Mouse (Mus musculus): ENCODE measurements around the gene Mdm1. TPM values are rescaled to one million over a fixed set of nuclear protein-coding genes. Genes with fewer than 3 reads are reported as not detected.
"Not testable (repeated sequence)": the region's sequence is repeated elsewhere in the genome, so short reads cannot be mapped to it uniquely, and the experiment has no call there.

Gene Mdm1
- polyA plus RNA-seq, 1 experiment from 2014 or later, result 17.9 TPM

DNA sequence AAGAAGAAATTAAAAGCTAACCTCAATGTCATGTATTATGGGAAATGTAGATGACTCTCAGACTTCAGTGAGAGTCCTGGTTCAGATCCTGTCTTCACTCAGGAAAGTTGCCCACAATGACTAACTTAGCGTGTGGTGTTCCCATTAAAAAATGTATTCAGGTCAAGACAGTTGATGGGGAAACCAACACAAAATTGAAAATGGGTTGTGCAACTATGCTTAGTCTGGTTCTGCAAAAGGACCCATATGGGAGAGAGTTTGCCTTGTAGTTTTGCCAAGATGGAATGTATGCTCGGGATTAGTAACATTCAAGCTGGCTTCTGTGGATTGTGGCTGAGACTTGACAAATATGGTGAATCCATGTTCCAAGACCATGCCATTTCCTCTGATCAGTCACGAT, 31.3 kb downstream of the Mdm1 start:
- no peak for ATAC-seq (ENCODE audit: insufficient read depth, low FRiP score)
- H3K4me1 ChIP-seq (ENCODE audit: control insufficient read depth, insufficient read depth, low read length), result no peaks in the 10 kb centered on the region
- H3K27me3 ChIP-seq (ENCODE audit: control insufficient read depth, insufficient read depth, low read length), result no peaks in the 10 kb centered on the region
- no peak overlapping the region for H3K27ac ChIP-seq (ENCODE audit: low read length)
- H3K9ac ChIP-seq (ENCODE audit: low read length), result no peak overlapping the region
- no peaks in the 10 kb centered on the region for H3K9me3 ChIP-seq (replicated peaks; ENCODE audit: control insufficient read depth, low read length)
- no peak overlapping the region for H3K4me2 ChIP-seq (ENCODE audit: low read depth, low read length)
- H3K36me3 ChIP-seq (ENCODE audit: control insufficient read depth, insufficient read depth, low read length), result no peaks in the 10 kb centered on the region
- H3K4me3 ChIP-seq (replicated peaks; ENCODE audit: low read length), result no peak overlapping the region
- WGBS, result 86% methylated on average over 3 of the region's 3 CpGs

DNA sequence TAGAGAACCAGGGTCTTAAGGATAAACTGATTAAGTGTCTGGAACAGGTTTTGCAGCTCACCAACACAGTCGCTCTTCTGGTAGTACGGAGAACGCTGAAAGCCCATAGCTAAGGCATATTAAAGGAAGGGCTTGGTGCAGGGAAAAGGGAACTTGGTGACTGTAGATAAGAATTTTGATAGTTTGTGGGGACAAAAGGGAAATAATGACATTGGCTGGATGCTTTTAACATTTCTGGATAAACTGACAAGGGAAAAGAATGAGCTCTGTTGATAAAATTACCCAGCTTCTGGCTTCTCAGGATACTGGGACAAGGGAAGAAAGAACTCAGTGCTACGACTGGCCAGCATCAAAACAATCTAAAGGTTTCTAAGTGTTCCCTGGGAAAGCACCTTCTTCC, 33.9 kb downstream of the Mdm1 start:
- H3K27me3 ChIP-seq (ENCODE audit: control insufficient read depth, insufficient read depth, low read length); H3K4me1 ChIP-seq (ENCODE audit: control insufficient read depth, insufficient read depth, low read length); H3K27ac ChIP-seq (ENCODE audit: low read length); H3K4me2 ChIP-seq (ENCODE audit: low read depth, low read length); H3K4me3 ChIP-seq (replicated peaks; ENCODE audit: low read length); ATAC-seq (ENCODE audit: insufficient read depth, low FRiP score); H3K9ac ChIP-seq (ENCODE audit: low read length); H3K36me3 ChIP-seq (ENCODE audit: control insufficient read depth, insufficient read depth, low read length); H3K9me3 ChIP-seq (replicated peaks; ENCODE audit: control insufficient read depth, low read length): not testable (repeated sequence)
- WGBS, result 71% methylated on average over 4 of the region's 4 CpGs

DNA sequence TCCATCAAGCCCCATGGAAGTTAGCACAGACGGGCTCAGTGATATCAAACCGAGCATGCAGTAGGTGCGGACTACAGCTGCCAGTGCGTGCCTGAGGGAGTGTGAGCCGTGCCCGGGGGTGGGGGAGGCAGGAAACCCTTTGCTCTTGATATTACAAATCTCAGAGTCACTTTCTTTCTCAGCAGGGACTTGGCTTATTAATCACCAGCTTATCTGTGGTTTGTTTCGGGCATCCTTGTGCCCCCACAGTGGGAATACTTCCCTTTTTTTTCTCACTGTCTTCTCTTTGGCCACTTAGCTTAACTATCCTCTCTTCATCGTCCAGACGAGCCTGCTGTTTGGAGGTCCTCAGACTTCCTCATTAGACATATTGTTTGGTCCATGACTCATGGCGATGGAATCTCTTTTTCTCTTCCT, 37.1 kb downstream of the Mdm1 start:
- no peak for ATAC-seq (ENCODE audit: insufficient read depth, low FRiP score)
- no peak overlapping the region for H3K9ac ChIP-seq (ENCODE audit: low read length)

DNA sequence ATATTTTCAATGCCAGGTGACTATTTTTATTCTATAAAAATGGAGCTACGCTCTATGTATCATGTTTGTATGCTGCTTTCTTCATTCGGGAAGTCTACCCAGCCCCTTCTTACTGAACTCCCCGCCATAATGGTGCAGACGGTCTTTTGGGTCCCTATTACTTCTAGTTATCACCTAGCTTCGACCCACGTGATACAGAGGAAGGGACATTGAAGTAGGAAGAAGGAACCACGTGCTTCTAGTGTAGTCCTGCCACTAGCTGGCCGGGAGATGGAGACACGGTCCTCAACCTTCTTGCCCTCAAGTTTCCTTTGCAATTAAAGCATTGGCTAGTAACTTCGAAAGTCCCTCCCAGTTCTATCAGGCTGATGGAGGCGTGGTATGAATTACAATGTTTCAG, 37.7 kb downstream of the Mdm1 start:
- H3K4me1 ChIP-seq (ENCODE audit: control insufficient read depth, insufficient read depth, low read length), result no peaks in the 10 kb centered on the region
- no peaks in the 10 kb centered on the region for H3K27me3 ChIP-seq (ENCODE audit: control insufficient read depth, insufficient read depth, low read length)
- H3K4me2 ChIP-seq (ENCODE audit: low read depth, low read length), result no peak overlapping the region
- WGBS, result 90% methylated on average over 11 of the region's 11 CpGs
- H3K27ac ChIP-seq (ENCODE audit: low read length), result no peak overlapping the region
- H3K9ac ChIP-seq (ENCODE audit: low read length), result no peak overlapping the region
- H3K36me3 ChIP-seq (ENCODE audit: control insufficient read depth, insufficient read depth, low read length), result no peaks in the 10 kb centered on the region
- H3K9me3 ChIP-seq (replicated peaks; ENCODE audit: control insufficient read depth, low read length), result no peaks in the 10 kb centered on the region
- no peak for ATAC-seq (ENCODE audit: insufficient read depth, low FRiP score)
- no peak overlapping the region for H3K4me3 ChIP-seq (replicated peaks; ENCODE audit: low read length)

More for the DNA sequence above, 37.1 kb downstream of the Mdm1 start:
- Histone ChIP-seq H3K27me3 (ENCODE audit: control insufficient read depth, insufficient read depth, low read length) (no peaks in the 10 kb centered on the region), H3K4me3 (replicated peaks; ENCODE audit: low read length) (no peak overlapping the region), H3K27ac (ENCODE audit: low read length) (no peak overlapping the region), H3K4me2 (ENCODE audit: low read depth, low read length) (no peak overlapping the region), H3K9me3 (replicated peaks; ENCODE audit: control insufficient read depth, low read length) (no peaks in the 10 kb centered on the region), H3K36me3 (ENCODE audit: control insufficient read depth, insufficient read depth, low read length) (no peaks in the 10 kb centered on the region), H3K4me1 (ENCODE audit: control insufficient read depth, insufficient read depth, low read length) (no peaks in the 10 kb centered on the region)
- WGBS, result 74% methylated on average over 10 of the region's 10 CpGs

DNA sequence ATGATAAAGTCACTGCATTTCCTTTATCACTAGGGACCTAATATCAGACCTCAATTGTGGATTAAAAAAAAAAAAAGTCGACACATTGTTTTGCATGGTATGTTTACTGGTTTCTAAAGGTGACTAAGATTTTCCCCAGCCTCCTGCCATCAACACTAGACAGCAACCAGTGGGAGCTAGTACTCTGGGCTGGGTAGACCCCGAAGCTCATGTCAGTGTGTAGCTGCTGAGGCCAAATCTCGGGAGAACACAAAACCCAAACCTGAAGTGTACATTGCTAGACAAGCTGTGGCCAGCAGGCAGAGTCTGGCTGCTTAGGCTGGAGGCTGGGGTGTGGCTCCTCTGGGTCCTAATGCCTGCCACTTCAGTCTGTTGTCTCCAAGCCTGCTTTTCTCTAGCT, 53.5 kb downstream of the Mdm1 start:
- ATAC-seq (ENCODE audit: insufficient read depth, low FRiP score); H3K27ac ChIP-seq (ENCODE audit: low read length); H3K4me2 ChIP-seq (ENCODE audit: low read depth, low read length); H3K36me3 ChIP-seq (ENCODE audit: control insufficient read depth, insufficient read depth, low read length); H3K4me3 ChIP-seq (replicated peaks; ENCODE audit: low read length); H3K9ac ChIP-seq (ENCODE audit: low read length); H3K9me3 ChIP-seq (replicated peaks; ENCODE audit: control insufficient read depth, low read length); H3K27me3 ChIP-seq (ENCODE audit: control insufficient read depth, insufficient read depth, low read length); H3K4me1 ChIP-seq (ENCODE audit: control insufficient read depth, insufficient read depth, low read length): not testable (repeated sequence)
- WGBS, result 35% methylated on average over 3 of the region's 3 CpGs

DNA sequence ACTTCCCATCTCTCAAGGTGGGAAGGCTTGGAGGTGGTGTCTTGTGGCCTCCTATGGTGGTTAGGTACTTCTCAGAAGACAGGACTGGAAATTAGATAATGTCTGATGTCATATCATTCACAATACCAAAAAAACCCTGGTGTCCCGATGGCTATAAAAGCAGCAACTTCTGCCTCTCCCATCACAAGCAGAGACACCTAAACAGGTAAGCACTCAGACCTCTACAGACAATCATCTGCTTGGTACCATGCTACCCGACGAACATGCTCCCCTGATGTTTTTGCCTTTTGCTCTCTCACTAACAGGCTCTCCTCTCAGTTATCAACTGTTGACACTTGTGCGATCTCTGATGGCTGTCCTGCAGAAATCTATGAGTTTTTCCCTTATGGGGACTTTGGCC, 63.0 kb downstream of the Mdm1 start, which contains the start of gene Il22:
Il22 (plus strand) TSS at position 301 of the 400 bp plus-strand sequence.
- H3K27me3 ChIP-seq (ENCODE audit: control insufficient read depth, insufficient read depth, low read length), result no peaks in the 10 kb centered on the region
- 88% methylated on average over 4 of the region's 4 CpGs for WGBS
- no peak within 1 kb of the TSS for H3K9ac ChIP-seq (ENCODE audit: low read length)
- no peaks in the 10 kb centered on the region for H3K36me3 ChIP-seq (ENCODE audit: control insufficient read depth, insufficient read depth, low read length)
- no peak within 1 kb of the TSS for H3K4me3 ChIP-seq (replicated peaks; ENCODE audit: low read length)
- no peaks in the 10 kb centered on the region for H3K9me3 ChIP-seq (replicated peaks; ENCODE audit: control insufficient read depth, low read length)
- no peak within 1 kb of the TSS for H3K4me2 ChIP-seq (ENCODE audit: low read depth, low read length)
- H3K4me1 ChIP-seq (ENCODE audit: control insufficient read depth, insufficient read depth, low read length), result no peaks in the 10 kb centered on the region
- no peak within 1 kb of the TSS for H3K27ac ChIP-seq (ENCODE audit: low read length)
- ATAC-seq (ENCODE audit: insufficient read depth, low FRiP score), result no peak

DNA sequence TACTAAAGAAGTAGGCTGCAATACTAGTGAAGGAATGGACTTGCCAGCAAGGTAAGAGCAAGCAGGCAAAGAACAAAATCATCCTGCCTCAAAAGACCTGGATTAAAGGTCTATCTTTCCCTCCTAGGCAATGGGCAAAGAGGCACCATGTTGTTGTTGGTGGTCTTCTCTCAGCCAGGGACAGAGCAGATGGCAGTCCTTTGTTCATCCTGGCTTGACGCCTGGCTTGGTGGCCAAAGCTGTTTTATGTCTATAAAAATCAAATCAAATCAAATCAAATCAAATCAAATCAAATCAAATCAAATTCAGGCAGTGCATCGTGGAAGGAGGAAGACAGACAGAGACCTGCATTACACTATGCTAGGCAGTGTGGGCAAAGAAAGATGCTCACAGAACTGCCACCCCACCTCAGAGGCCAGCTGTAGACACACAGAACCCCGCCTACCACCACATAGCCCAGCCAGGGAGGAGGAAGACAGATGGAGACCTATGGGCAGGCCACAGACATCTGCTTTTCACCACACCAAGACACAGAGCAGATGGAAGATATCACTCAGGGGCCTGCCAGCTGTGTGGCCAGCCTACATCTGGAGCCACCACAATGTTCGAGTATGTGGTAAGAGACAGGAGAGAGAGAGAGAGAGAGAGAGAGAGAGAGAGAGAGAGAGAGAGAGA, 74.2 kb downstream of the Mdm1 start:
- 81% methylated on average over 2 of the region's 4 CpGs for WGBS
- not testable (repeated sequence) for H3K36me3 ChIP-seq (ENCODE audit: control insufficient read depth, insufficient read depth, low read length)

More for the DNA sequence above, 74.2 kb downstream of the Mdm1 start:
- not testable (repeated sequence) for H3K4me3 ChIP-seq (replicated peaks; ENCODE audit: low read length); H3K27me3 ChIP-seq (ENCODE audit: control insufficient read depth, insufficient read depth, low read length); H3K9me3 ChIP-seq (replicated peaks; ENCODE audit: control insufficient read depth, low read length); H3K4me2 ChIP-seq (ENCODE audit: low read depth, low read length); H3K27ac ChIP-seq (ENCODE audit: low read length); H3K9ac ChIP-seq (ENCODE audit: low read length); ATAC-seq (ENCODE audit: insufficient read depth, low FRiP score); H3K4me1 ChIP-seq (ENCODE audit: control insufficient read depth, insufficient read depth, low read length)

Other genes starting within 250 kb of the Mdm1 start
- not detected in 2 replicates for gene Il22, start 63.1 kb downstream of the Mdm1 start, polyA plus RNA-seq (2015; fragmentation: Nextera tagmentation; extraction: Ambion mirVana)
- not detected in 2 replicates for gene Gm32717, start 99.0 kb downstream of the Mdm1 start, polyA plus RNA-seq (2015; fragmentation: Nextera tagmentation; extraction: Ambion mirVana)
- not detected in 2 replicates for gene Gm32802, start 116.9 kb downstream of the Mdm1 start, polyA plus RNA-seq (2015; fragmentation: Nextera tagmentation; extraction: Ambion mirVana)
- not detected in 2 replicates for gene Iltifb, start 153.2 kb downstream of the Mdm1 start, polyA plus RNA-seq (2015; fragmentation: Nextera tagmentation; extraction: Ambion mirVana)
- not detected in 2 replicates for gene Gm9040, start 185.2 kb downstream of the Mdm1 start, polyA plus RNA-seq (2015; fragmentation: Nextera tagmentation; extraction: Ambion mirVana)
- not detected in 2 replicates for gene Gm9044, start 190.6 kb downstream of the Mdm1 start, polyA plus RNA-seq (2015; fragmentation: Nextera tagmentation; extraction: Ambion mirVana)
- gene Gm9045, start 196.0 kb downstream of the Mdm1 start, polyA plus RNA-seq (2015; fragmentation: Nextera tagmentation; extraction: Ambion mirVana), result 0.27 TPM in 1 of 2 replicates, not detected in the other
- gene Gm9046, start 201.4 kb downstream of the Mdm1 start, polyA plus RNA-seq (2015; fragmentation: Nextera tagmentation; extraction: Ambion mirVana), result not detected in 2 replicates
- not detected in 2 replicates for gene Gm9048, start 206.9 kb downstream of the Mdm1 start, polyA plus RNA-seq (2015; fragmentation: Nextera tagmentation; extraction: Ambion mirVana)
- 0.27 TPM in 1 of 2 replicates, not detected in the other for gene Gm9049, start 212.3 kb downstream of the Mdm1 start, polyA plus RNA-seq (2015; fragmentation: Nextera tagmentation; extraction: Ambion mirVana)